Mouse (Mus musculus) lung, postnatal 0 days (tissue): ENCODE measurements around the gene Pigr.

Experiments used
- CTCF ChIP-seq: IDR thresholded peaks from 2 replicates; pipeline ENCODE4 v1.5.1; 2016; ENCODE audit warnings: antibody characterized with exemption, mild to moderate bottlenecking
- EP300 ChIP-seq: IDR thresholded peaks from 2 replicates; pipeline ENCODE4 v1.6.1; 2016; ENCODE audit warnings: antibody characterized with exemption, mild to moderate bottlenecking, control low read depth

- TF ChIP-seq CTCF = no peak
- TF ChIP-seq EP300 = no peak
Observed at GRCm38 (mm10) chr1:130894468-130894867, 68.0 kb downstream of the Pigr start.
